Mouse (Mus musculus) spleen, postnatal 14 days (tissue): Measurements from ENCODE around the gene Flot2.
"Not testable (repeated sequence)": the region's sequence is repeated elsewhere in the genome, so short reads cannot be mapped to it uniquely, and the experiment has no call there.

Experiments
- DNase-seq, 2 experiments: peaks; one replicate each; pipeline ENCODE4 v3.0.0; 2021 to 2022; ENCODE audit warnings: low spot score in 2 of 2

Gene Flot2

DNA sequence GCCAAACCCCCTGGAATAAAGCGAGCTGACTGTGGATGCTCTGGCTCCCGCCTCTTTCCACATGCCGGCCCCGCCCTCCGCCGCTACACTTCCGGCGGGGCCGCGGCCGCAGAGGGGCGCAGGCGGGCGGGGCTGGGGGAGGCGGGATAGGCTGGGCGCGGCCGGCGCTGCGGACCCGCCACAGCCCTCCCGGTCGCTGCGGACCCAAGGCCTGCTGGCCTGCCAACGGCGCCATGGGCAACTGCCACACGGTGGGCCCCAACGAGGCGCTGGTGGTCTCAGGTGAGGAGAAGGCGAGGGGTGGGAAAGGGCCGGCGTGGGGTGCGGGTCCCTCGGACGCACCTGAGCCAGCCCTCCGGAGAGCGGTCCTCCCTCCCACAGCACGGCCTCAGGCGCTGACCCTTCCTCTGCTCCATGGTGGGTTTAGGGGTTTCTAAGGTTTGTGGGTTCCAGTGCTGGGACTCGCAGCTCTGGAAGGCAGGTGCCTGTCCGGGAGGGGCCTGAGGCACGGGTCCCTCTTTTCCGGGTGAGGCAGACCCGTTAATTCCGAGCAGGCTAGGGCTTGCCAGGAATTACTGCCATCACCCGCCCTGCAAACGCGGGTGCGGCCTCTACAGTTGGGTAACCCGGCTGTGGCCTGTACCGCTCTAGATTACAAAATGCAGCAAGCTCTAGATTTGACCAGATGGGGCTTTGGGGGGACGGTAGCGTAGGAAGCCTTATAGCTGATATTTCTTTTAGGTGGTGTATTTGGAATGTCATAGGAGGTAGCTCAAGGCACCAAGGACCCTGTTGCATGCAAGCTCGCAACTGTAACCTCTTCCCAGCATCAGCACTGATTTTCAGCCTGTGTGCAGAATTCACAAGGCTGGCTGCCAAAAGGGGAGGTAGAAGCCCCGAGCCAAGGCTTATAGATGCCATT is at the start of gene Flot2:
TSS of gene Flot2 (plus strand) at position 101 of the 922 bp plus-strand sequence.
- peak in 1 of 2 experiments; percentile 39 for DNase-seq

DNA sequence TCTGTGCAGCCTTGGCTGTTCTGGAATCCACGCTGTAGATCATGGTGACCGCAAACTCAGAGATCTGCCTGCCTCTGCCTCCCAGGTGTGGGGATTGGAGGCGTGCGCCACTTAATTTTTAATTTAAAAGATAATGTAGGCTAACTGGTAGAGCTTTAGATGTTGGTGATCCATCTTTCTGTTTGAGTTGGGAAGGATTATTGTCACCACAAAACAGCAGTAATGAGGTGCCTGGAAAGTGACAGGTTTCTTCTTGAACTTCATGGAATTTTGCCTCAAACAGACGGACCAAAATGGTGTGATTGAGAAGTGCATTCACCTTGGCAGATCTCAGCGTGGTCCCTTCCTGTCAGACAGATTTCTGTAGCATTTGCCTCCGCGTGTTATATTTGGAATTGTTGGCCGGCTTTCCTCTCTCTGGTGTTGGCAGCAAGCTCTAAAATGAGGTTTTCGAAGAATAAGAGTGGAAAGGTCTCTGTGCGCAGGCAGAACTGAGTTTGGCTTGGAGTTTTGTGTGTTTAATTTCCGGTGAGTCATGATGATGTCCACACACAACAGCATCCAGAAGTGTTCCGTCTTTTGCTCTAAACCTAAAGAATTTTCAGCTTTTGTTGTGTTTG is 48.5 kb upstream of the Flot2 start:
- no peak for DNase-seq

DNA sequence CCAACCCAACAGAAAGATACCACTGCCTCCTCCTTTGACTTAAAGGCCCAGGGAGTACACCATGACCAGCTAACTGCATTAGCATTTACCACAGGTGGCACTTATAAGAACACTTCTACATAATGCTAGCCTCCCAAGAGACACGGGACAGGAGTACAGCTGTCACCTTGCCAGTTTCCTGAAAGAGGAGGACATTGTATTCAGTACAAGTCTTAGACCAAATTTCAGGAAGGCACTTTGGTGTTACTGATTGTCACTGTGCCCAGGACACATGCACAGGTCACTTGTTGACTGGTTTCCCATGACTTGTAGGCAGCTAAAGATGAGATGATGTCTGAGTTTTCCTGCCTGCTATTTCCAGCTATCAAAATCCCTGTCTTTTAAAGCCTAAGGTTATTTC is 42.2 kb upstream of the Flot2 start:
- no peak for DNase-seq

DNA sequence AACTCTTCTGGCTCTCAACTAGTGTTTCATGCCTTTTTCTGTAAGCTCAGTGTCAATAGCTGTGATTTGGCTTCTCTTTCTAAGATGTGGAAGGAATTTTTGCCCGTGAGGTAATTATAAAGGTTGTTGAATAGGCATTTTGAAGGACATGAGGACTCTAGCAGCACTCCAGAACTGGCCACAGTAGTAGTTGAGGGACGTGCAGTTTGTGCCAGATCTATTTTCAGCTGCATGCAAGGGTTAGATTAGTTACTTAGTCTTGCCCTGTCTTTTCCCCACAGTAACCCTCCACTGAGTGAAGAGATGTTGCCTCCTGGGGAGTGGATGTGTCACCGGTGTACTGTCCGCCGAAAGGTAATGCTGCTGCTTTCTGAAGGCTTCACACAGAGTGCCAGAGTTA is 31.3 kb upstream of the Flot2 start:
- no peak for DNase-seq

DNA sequence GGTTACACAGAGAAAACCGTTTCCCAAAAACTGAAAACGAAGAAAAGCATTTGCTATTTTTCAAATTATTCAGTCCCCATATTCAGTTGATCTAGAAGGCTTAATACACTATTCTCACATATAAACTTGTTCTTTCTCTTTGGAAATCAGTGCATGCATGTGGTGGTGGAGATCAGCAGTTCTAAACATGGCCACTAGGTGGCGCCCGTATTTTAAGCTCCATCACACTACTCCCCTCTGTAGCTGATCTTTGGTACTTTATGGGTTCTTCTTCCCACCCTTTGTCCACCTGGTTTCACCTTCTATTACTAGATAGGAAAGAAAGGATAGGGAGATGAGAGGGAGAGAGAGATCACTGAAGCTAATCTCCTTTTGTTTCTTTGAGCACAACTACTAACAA is 18.1 kb upstream of the Flot2 start:
- DNase-seq: peak; percentile 53 to 71

DNA sequence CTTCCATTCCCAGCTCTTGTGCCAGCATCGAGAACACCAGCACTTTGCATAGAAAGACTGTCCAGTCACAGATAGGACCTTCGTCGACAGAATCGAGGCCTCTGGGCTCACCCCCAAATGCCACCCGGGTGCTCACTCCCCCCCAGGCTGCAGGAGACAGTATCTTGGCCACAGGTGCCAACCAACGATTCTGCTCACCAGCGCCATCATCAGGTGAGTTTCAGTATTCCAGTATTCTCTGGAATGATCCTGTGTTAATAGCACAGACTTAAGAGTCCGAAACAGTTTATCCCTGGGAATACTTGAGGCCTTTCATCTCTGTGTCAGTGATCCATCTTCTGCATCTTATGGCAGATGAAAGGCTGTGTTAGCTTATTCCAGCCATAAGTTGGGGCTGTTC is 14.1 kb upstream of the Flot2 start:
- peak in 1 of 2 experiments; percentile 28 for DNase-seq

DNA sequence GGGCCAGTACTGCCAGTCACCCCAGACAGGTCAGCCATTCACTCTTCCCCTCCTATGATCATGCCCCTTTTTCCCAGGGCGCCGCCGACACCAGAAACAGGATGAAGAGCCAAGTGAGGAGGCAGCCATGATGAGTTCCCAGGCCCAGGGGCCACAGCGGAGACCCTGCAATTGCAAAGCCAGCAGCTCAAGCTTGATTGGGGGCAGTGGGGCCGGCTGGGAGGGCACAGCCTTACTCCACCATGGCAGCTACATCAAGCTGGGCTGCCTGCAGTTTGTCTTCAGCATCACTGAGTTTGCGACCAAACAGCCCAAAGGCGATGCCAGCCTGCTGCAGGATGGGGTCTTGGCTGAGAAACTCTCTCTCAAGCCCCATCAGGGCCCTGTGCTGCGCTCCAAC is 8.5 kb upstream of the Flot2 start:
- no peak for DNase-seq

DNA sequence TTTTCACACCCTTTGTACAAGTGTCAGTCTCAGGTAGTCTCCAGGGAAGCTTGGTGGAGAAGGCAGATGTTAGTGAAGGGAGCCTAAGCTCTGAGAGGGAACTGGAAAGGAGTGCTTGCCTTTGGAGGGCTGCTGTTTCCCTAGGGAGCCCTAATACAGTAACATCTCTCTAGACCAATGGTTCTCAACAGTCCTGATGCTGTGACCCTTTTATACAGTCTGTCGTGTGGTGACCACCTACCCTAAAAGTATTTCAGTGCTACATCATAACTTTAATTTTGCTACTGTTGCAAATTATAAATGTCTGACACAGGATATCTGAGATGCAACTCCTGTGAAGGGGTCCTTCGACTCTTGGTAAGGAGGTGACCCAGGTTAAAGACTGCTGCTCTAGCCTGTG is 7.1 kb upstream of the Flot2 start:
- DNase-seq: no peak

DNA sequence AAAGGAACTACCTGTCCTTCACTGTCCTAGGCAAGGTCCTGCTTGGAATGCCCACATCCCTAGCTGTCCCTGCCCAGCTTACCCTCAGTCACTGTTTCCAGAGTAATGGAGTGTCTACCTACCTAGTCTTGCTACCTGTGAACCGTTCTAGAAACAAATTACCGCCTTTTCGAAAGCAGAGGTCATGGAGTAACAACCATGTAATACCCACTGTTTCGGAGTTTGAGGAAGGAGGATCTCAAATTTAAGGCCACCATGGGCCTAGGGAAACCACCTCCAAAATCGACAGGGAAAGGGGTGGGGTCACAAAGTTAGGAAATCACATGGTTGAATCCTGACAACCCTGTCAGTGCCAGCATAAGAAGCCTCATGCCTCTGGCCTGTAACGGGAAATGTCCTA is 6.3 kb upstream of the Flot2 start:
- DNase-seq: no peak

DNA sequence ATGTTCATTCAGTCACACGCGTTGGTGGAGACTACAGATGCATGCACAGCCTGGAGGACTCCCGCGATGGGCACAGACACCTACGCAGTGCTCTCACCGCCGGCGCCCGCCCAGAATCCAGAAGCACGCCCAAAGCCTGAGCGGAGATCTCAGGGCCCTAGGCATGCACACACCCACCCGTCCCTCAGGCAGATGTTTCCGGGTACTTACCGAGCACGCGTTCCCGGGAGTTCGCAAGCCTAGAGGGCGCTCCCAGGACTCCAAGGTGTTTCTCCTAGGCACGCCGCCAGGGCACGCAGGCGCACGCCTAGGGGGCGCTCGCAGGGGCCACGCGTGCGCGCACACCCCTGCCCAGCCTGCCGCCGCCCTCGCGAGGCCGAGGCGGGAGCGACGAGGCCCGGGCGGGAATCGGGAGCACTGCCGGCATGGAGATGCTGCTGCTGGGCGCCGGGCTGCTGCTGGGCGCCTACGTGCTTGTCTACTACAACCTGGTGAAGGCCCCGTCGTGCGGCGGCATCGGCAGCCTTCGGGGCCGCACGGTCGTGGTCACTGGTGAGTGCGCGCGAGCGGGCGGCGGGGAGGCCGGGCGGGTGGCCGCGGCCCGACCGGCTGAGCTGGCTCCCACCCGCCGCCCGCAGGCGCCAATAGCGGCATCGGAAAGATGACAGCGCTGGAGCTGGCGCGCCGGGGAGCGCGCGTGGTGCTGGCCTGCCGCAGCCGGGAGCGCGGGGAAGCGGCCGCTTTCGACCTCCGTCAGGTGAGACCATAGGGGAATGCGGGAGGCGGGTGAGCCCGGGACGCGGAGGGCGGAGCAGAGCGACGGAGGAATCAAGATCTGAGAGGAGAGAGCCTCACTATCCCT is 5.6 kb upstream of the Flot2 start, which contains the start of gene Dhrs13:
TSS of gene Dhrs13 (plus strand) at position 334 of the 862 bp plus-strand sequence.
- DNase-seq: peak; percentile 85 to 87

DNA sequence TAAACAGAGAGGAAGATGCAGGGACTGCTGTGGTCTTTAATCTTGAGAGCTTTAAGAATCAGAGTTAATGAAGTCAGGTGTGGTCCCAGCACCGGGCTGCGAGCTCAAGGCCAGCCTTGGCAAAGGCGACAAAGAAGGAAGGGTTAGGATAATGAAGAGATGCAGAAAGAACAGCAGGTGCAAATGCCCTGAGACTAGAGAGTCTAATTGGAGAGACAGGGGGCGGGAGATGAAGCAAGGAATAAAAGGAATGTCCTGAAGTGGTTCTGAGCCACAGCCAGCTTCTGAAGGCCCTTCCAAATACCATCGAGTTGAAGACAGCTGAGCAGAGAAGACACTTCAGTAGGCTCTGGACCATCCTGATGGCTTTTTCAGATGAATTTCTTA is 4.9 kb upstream of the Flot2 start:
- DNase-seq: no peak

DNA sequence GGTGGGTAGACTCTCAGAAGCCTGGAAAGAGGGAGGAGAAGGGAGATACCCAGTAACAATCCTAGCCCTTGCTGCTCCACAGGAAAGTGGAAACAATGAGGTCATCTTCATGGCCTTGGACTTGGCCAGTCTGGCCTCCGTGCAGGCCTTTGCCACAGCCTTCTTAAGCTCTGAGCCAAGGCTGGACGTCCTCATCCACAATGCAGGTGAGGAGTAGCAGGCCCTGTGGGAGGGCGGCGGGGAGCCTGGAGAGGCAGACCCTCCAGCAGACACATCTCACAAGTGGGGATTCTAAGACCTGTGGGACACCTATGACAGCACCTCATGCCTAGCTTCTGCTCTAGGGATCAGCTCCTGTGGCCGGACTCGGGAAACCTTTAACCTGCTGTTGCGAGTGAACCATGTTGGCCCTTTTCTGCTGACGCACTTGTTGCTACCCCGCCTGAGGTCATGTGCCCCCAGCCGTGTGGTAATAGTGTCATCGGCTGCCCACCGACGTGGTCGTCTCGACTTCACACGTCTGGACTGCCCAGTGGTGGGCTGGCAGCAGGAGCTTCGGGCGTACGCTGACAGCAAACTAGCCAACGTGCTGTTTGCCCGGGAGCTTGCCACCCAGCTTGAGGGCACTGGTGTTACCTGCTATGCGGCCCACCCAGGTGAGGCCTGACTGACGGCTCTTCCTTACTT is 3.7 kb upstream of the Flot2 start:
- no peak for DNase-seq

DNA sequence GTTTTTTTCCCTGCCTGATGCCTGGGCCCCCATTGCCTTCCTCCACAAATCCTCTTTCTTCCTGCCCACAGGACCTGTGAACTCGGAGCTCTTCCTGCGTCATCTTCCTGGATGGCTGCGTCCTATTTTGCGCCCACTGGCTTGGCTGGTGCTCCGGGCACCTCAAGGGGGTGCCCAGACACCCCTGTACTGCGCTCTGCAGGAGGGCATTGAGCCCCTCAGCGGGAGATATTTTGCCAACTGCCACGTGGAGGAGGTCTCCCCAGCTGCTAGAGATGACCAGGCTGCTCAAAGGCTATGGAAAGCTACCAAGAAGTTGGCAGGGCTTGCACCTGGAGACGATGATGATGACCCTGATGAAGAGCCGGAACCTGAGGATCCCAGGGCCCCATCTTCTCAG is 940 bp upstream of the Flot2 start:
- DNase-seq: no peak

DNA sequence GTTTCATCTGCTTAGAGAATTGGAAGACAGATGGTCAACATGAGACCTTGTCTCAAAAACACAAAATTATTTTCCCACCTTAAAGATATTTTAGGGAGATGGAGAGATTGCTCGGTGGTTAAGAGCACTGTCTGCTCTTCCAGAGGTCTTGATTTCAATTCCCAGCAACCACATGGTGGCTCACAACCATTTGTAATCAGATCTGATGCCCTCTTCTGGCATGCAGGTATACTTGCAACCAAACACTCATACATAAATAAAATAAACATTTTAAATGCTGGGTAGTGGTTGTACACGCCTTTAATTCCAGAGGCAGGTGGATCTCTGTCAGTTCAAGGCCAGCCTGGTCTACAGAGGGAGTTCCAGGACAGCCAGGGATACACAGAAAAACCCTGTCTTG is 3.1 kb downstream of the Flot2 start:
- DNase-seq: no peak

DNA sequence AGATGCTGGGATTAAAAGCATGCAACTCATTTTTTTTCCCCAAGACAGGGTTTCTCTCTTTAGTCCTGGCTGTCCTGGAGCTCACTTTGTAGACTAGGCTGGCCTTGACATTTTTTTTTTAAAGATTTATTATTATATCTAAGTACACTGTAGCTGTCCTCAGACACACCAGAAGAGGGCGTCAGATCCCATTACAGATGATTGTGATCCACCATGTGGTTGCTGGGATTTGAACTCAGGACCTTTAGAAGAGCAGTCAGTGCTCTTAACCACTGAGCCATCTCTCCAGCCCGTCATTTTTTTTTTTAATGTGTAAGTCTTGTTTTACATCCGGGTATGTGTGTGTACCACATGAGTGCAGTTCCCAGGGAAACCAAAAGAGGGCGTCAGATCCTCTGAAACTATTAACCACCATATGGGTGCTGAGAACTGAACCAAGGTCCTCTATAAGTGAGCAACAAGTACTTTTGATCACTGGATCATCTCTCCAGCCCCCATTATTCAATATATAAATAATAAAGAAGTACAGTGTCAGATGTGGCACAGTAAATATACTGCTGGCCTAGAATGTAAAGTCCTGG is 4.6 kb downstream of the Flot2 start:
- not testable (repeated sequence) for DNase-seq

DNA sequence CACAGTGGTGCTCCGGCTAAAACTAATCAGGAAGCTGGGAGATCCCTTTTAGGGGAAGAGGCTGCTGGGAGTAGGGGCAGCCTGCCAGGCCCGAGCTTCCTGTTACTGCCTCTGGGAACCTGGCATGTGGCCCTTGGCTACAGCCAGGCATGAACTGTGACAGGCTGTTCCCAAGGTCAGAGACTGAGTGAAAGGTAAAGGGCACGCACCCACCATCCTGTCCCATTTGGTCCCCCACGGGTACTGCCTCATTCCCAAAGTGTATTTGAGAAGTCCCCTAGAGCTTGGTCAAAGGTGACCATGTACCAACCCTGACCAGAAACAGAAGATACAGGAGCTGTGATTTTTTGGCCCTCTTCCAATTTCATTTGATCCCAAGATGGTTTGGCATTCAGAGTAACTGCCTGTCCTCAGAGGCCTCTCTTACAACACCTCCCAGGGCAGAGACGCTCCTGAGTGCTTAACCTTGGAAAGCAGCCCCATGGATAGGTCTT is 7.1 kb downstream of the Flot2 start:
- no peak for DNase-seq

DNA sequence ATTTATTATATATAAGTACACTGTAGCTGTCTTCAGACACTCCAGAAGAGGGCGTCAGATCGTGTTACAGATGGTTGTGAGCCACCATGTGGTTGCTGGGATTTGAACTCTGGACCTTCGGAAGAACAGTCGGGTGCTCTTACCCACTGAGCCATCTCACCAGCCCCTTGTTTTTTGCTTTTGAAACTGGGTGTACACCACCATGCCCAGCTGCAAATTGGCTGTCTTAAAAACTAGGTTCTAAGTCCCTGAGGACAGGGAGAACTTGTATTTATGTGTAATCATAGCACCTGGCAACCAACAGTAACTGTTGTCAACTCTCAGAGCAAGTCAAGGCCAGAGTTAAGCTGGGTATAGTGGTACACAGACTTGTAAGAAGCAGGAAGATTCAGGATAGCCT is 10.9 kb downstream of the Flot2 start:
- DNase-seq: not testable (repeated sequence)

DNA sequence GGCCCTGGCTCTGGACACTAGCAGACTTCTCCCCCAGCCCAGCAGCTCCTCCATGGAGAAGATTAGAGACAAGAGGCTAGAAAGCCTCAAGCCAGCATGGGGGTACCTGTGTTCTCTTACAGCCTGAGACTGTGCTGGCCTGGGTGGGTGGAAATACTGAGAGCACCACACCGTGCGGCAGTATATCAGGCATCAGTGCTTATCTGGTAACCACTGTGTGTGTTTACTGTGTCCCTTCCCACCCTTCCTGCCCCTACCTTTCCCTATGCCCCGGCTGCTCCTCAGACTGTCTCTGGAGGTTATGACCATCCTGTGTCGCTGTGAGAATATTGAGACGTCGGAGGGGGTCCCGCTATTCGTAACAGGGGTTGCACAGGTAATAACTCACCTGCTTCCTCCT is 15.3 kb downstream of the Flot2 start:
- DNase-seq: no peak

DNA sequence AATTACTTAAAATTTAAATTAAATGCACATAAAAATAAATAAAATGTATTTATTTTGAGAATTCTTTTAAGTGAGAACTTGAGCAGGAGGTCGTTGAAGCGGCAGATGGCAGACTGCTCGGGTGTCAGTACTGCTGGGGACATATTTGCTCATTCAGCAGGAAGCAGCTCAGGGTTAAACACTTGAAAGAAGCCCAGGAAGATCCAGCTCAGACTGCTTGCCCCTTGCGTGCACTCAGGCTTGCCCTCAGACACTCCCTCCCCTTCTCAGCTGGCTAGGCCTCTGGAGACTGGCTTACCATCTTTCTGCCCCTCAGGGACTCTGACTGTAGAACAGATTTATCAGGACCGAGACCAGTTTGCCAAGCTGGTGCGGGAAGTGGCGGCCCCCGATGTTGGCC is 19.2 kb downstream of the Flot2 start:
- DNase-seq: no peak

DNA sequence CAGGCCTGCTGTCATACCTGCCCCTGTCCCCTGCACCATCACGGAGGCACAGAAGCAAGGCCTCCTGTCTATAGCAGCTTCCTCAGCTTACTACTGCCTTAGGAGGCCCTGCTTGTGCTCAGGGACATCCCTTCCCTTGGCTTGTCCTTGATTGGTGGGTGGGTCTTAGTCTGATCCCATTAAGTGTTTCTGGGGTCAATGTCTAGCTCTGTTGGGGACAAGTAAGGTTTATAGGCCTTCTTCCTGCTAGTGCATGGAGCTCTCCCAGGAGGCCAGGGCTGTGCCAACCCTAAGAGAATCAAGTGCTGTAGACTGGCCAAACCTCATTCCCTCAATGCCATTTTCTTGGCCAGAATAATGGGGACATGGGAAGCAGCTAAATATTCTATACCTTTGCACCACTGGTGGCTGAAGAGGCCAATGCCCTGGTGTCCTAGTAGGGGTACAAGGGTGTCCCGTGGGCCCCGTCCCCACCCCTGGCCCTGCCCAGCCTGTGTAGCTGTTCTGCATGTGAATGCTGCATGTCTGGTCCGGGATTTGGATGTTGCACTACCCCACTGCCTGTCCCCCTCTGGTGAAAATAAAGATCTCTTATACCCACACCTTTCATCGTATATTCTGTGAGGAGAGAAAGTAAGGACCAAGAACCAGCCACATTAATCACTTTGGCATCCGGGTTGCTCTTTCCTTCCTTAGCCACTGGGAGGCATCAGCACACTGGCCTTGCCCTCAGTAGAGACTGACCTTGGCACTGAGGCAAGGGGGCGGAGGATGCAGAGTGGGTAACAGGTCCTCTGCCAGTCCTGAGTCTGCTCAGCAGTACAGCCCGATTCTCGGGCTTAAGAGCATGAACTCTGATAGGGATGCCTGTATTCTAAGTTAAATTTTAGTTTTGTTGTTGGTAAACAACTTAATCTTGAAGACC is 22.4 kb downstream of the Flot2 start:
- DNase-seq: peak; percentile 57 to 72
